Mouse (Mus musculus) limb, embryonic 11.5 days (tissue): ENCODE results near the gene Cyb5rl. TPM values are rescaled to one million over a fixed set of nuclear protein-coding genes. Genes with fewer than 3 reads are reported as not detected.
A peak's percentile ranks its signal among the peaks of the same experiment; 100 is the strongest.

Experiments used
- ATAC-seq: fragments of 200-750 bp; cut with Nextera tagmentation; 2 replicates; pipeline ENCODE4 v1.8.0; 2017; ENCODE audit warnings: low read depth; ENCODE audit not compliant: insufficient number of reproducible peaks, low FRiP score, low TSS enrichment
- DNase-seq: peaks from one replicate; pipeline ENCODE4 v3.0.0-alpha.2; 2015; ENCODE audit warnings: low spot score
- H3K27ac ChIP-seq: fragments of 300-500 bp; sonication (generic); replicated peaks from 2 replicates; pipeline ENCODE4 v1.5.1; 2014; ENCODE audit warnings: low read depth, mild to moderate bottlenecking, low read length
- H3K27me3 ChIP-seq: fragments of 300-500 bp; sonication (generic); 2 replicates; pipeline ENCODE4 v1.6.1; 2014; ENCODE audit warnings: mild to moderate bottlenecking, low read length, mixed read lengths; ENCODE audit not compliant: control insufficient read depth, insufficient read depth
- H3K36me3 ChIP-seq: fragments of 300-500 bp; sonication (generic); 2 replicates; pipeline ENCODE4 v1.6.1; 2014; ENCODE audit warnings: mild to moderate bottlenecking, low read length, moderate library complexity, mixed read lengths; ENCODE audit not compliant: control insufficient read depth, insufficient read depth
- H3K4me1 ChIP-seq: fragments of 300-500 bp; sonication (generic); 2 replicates; pipeline ENCODE4 v1.6.1; 2014; ENCODE audit warnings: low read length, mixed read lengths; ENCODE audit not compliant: control insufficient read depth, insufficient read depth
- H3K4me2 ChIP-seq: fragments of 300-500 bp; sonication (generic); 2 replicates; pipeline ENCODE4 v1.6.1; 2014; ENCODE audit warnings: low read depth, mild to moderate bottlenecking, moderate library complexity; ENCODE audit not compliant: severe bottlenecking
- H3K4me3 ChIP-seq: fragments of 300-500 bp; sonication (generic); 2 replicates; pipeline ENCODE4 v1.5.1; 2014; ENCODE audit warnings: low read depth, low read length
- H3K9ac ChIP-seq: fragments of 300-500 bp; sonication (generic); 2 replicates; pipeline ENCODE4 v1.6.1; 2014; ENCODE audit warnings: mild to moderate bottlenecking, low read length
- H3K9me3 ChIP-seq: fragments of 300-500 bp; sonication (generic); 2 replicates; pipeline ENCODE4 v1.6.1; 2016; ENCODE audit warnings: low read length; ENCODE audit not compliant: control insufficient read depth
- WGBS: fragments of 180-500 bp; shearing (Covaris S2); extraction: QIAGEN DNeasy Blood & Tissue Kit; methylation state at CpG from one replicate; pipeline ENCODE4 v1.1.7; 2014; 5-methylcytosine and 5-hydroxymethylcytosine counted together
- polyA plus RNA-seq: library from polyadenylated mRNA; unstranded; fragments of >200 nt; fragmentation: Nextera tagmentation; extraction: Ambion mirVana; gene quantifications from 2 replicates; pipeline ENCODE4 v1.2.1, GENCODE M21; 2014

Cyb5rl gene
- polyA plus RNA-seq, 1 experiment from 2014 or later: 7.3 TPM

DNA sequence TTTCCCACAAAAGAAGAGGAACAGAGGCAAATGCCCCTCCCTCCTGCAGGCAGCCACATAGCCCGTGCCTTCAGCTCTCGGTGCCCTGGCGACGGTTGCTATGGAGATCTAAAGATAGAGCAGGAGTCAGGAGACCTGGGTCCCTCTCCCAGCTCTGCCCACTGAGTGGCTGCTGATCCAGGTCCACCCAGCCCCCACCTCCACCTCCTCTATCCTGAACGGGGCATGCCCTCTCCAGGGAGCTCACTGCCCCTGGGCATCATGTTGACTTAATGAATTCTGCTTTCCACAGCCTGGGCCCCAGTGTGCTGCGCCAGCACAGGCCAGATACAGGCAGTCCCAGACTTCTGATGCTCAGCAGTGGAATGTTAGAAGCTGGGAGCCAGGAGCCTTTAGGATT is 18.1 kb downstream of the Cyb5rl start:
- DNase-seq (peak; percentile 48), ATAC-seq (peak; percentile 78)
- H3K4me1 ChIP-seq: peaks cover 14% of the 10 kb centered on the region
- H3K4me3 ChIP-seq: no peak overlapping the region
- no peaks in the 10 kb centered on the region for H3K27me3 ChIP-seq
- no peak overlapping the region for H3K27ac ChIP-seq
- peak overlapping the region; percentile 7; the same call in 1 of the 2 replicates for H3K9ac ChIP-seq
- no peaks in the 10 kb centered on the region for H3K36me3 ChIP-seq
- WGBS: 12% methylated on average over 6 of the region's 6 CpGs
- H3K9me3 ChIP-seq: no peaks in the 10 kb centered on the region
- H3K4me2 ChIP-seq: 0 out of 2 replicates have a peak overlapping the region, but pooled peaks have one; percentile 10

DNA sequence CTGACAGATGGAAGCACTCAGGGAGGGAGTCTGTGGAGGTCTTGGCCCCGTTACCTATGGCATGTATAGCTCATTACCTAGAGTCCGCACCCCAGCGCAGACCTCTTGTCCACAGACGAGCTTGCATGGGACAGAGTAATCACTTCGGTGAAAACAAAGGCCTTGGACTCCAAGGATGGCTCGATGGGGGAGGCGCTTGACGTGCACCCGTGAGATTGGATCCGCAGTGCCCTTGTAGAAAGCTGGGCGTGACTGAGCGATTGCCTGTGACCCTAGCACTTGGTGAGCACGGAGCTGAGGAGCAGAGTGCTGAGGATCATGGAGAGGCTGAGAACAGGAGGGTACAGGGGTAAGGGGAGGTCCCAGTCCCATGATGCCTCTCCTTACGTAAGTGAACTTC is 24.9 kb downstream of the Cyb5rl start:
- Histone ChIP-seq H3K4me1 (peaks cover 17% of the 10 kb centered on the region), H3K9ac (no peak overlapping the region), H3K27me3 (no peaks in the 10 kb centered on the region), H3K4me2 (no peak overlapping the region), H3K36me3 (no peaks in the 10 kb centered on the region), H3K9me3 (no peaks in the 10 kb centered on the region), H3K4me3 (no peak overlapping the region), H3K27ac (no peak overlapping the region)
- 74% methylated on average over 14 of the region's 14 CpGs for WGBS
- DNase-seq (no peak), ATAC-seq (no peak)

DNA sequence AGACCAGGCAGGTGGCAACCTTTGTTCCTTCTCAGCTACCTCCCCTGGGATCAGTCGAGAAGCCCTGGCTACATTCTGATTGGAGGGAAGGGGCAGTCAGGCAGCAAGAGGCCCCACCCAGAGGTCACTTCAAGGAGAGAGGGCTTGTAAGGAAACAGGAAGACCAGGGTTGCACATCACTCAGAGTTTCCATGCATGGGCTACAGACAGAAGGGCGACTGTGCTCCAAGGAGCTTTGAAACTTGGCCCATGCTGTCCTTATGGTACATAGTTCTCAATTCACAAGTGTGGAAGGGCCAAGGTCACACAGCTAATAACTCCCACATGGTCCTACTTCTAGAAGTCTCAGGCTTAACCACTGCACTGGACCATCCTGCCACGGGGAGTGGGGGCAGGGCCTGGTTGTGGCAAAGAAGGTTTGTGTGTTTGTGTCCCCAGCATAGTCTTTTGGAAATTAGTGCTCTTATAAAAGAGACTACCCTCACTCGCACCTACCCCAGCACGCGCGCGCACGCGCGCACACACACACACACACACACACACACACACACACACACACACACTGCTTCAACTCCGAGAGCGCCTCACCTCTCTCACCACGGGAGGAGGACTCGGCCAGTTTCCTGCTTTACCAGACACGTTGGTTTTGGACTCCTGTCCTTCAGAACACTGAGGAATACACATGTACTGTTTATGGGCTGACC is 27.8 kb downstream of the Cyb5rl start:
- Histone ChIP-seq H3K4me1 (peaks cover 28% of the 10 kb centered on the region), H3K27me3 (no peaks in the 10 kb centered on the region), H3K4me2 (no peak overlapping the region), H3K36me3 (no peaks in the 10 kb centered on the region), H3K9ac (no peak overlapping the region), H3K9me3 (no peaks in the 10 kb centered on the region), H3K4me3 (no peak overlapping the region), H3K27ac (peak overlapping the region; percentile 2; the same call in 1 of the 2 replicates)
- ATAC-seq: peak; percentile 49; the same call in 1 of the 2 replicates
- peak; percentile 65 for DNase-seq
- 68% methylated on average over 16 of the region's 16 CpGs for WGBS

DNA sequence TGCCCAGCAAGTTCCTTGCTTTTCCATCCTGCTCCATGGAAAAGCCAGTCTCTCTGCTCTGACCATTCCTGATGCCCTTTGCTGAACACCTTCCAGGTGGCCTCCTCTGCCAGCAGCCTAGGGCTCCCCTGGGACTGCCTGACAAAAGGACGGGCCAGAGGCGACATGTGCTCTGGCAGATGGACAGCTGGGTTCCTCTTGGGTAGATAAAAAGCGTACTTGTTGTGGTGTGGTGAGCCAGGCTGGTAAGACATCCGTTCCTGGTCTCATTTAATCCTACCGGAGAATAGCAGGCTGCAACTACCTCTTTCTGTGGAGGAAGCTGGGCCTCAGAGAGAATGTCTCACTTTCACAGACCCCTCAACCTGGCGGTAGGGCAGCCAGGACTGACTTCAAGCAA is 29.3 kb downstream of the Cyb5rl start:
- H3K9me3 ChIP-seq: no peaks in the 10 kb centered on the region
- H3K4me1 ChIP-seq: peaks cover 28% of the 10 kb centered on the region
- no peak overlapping the region for H3K4me3 ChIP-seq
- WGBS: 51% methylated on average over 6 of the region's 6 CpGs
- ATAC-seq (no peak), DNase-seq (no peak)
- no peaks in the 10 kb centered on the region for H3K27me3 ChIP-seq
- no peak overlapping the region for H3K27ac ChIP-seq
- no peak overlapping the region for H3K9ac ChIP-seq
- H3K4me2 ChIP-seq: no peak overlapping the region
- no peaks in the 10 kb centered on the region for H3K36me3 ChIP-seq

DNA sequence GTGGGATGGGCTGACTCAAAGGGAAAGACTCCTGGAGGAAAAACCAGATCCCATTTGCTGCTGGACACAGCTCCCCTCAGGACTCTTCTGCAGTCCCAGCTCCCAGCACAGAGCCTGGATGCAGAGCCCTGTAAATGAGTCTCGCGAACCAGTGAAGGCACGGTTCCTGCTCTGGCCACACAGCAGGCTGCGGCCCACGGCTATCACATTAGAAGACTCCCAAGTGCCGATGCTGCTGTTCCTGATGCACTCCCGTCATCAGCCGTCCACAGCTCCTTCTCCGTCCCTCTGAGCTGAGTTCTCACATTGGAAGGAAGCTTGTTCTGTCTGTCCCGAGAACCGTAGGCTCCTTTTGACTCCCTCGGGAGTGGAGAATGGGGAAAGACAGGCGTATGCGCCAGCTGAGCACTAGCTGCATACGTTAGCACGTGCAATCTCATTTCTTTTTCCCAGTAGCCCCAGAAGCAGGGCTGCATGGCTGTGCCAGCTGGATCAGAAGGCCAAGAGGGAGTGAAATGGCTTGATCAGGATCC is 30.1 kb downstream of the Cyb5rl start, which contains the start of gene Cdcp2:
TSS of gene Cdcp2 (plus strand) at position 51 of the 533 bp plus-strand sequence.
- 58% methylated on average over 16 of the region's 16 CpGs for WGBS
- no peak within 1 kb of the TSS for H3K4me3 ChIP-seq
- no peaks in the 10 kb centered on the region for H3K27me3 ChIP-seq
- DNase-seq: no peak
- H3K36me3 ChIP-seq: no peaks in the 10 kb centered on the region
- no peak within 1 kb of the TSS for H3K27ac ChIP-seq
- H3K4me1 ChIP-seq: peaks cover 28% of the 10 kb centered on the region
- ATAC-seq: no peak
- H3K9me3 ChIP-seq: no peaks in the 10 kb centered on the region
- no peak within 1 kb of the TSS for H3K4me2 ChIP-seq
- no peak within 1 kb of the TSS; the same call in 1 of the 2 replicates for H3K9ac ChIP-seq

DNA sequence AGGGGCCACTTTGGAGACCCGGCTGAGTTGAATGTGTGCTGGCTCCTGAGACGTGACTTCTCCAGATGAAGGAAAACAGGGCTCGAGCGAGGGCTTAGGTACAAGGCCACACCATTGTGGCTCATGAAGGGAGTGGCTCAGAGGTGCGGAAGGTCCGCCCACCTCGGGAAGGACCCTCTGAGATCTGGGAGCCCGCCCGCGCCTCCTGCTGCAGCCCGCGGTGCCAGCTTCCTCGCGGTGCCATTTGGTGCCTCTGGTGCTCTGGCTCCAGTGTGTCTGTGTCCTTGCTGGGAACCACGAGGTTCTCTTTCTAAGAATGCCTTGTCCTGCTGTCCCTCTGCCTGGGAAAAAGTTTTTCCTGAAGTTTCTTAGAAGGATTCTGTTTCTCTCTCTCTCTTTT is 31.1 kb downstream of the Cyb5rl start:
- DNase-seq (no peak), ATAC-seq (no peak)
- H3K9me3 ChIP-seq: no peaks in the 10 kb centered on the region
- H3K36me3 ChIP-seq: no peaks in the 10 kb centered on the region
- 34% methylated on average over 15 of the region's 15 CpGs for WGBS
- H3K9ac ChIP-seq: no peak overlapping the region
- H3K4me1 ChIP-seq: peaks cover 27% of the 10 kb centered on the region
- H3K4me2 ChIP-seq: no peak overlapping the region
- H3K4me3 ChIP-seq: no peak overlapping the region
- no peak overlapping the region for H3K27ac ChIP-seq
- H3K27me3 ChIP-seq: no peaks in the 10 kb centered on the region

DNA sequence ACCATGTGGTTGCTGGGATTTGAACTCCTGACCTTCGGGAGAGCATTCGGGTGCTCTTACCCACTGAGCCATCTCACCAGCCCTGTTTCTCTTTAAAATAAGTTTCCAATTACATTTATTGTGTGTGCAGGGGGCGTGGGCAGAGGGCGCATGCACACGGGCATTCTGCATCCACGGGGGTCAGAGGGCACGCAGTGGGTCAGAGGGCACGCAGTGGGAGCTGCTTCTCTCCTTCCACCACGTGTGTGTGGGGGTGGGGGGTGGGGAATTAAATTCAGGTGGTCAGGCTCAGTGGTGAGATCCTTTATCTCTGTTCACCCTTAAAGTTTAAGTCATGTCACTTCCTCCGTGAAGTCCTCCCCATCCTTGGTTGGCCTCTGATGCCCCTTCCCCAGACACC is 31.6 kb downstream of the Cyb5rl start:
- 53% methylated on average over 10 of the region's 10 CpGs for WGBS
- ATAC-seq (no peak), DNase-seq (no peak)
- peaks cover 26% of the 10 kb centered on the region for H3K4me1 ChIP-seq
- H3K9me3 ChIP-seq: no peaks in the 10 kb centered on the region
- no peak overlapping the region for H3K9ac ChIP-seq
- H3K4me2 ChIP-seq: no peak overlapping the region
- no peaks in the 10 kb centered on the region for H3K36me3 ChIP-seq
- H3K27ac ChIP-seq: no peak overlapping the region
- H3K4me3 ChIP-seq: no peak overlapping the region
- no peaks in the 10 kb centered on the region for H3K27me3 ChIP-seq

DNA sequence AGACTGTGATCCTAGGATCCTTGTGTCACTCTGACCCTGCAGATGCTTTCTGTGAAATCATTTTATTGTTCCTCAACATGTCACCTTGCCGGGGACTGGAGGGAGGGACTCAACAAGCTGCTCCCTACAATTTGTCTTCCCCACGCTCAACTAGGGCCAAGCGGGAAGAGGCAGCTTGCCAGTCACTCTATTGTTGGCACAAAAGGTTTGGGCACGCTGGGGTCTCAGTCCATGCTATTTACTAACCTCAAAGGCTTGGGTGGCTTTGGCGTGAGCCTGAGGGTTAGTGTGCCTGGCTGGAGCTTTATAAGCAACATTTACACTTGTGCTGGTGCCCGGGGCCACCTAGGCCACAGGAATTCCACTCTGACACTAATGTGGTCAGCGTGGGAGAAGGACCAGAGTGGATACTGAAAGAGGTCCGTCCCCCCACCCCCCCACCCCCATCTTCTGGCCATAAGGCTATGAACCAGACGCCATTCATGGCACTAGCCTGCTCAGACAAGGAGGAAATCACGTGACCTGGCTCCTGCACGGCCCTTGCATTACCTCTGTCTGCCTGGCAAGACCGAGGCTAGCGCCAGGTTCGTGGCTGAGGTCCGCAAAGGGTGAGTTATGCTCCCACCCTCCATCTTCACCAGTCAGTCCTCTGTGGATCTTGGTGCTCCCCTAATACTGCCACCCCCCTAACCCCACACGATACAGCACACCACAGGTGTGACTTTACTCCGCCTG is 32.2 kb downstream of the Cyb5rl start:
- no peak overlapping the region for H3K9ac ChIP-seq
- DNase-seq: no peak
- no peak for ATAC-seq
- no peaks in the 10 kb centered on the region for H3K36me3 ChIP-seq
- WGBS: 68% methylated on average over 17 of the region's 17 CpGs
- no peak overlapping the region for H3K4me3 ChIP-seq
- H3K9me3 ChIP-seq: no peaks in the 10 kb centered on the region
- H3K4me2 ChIP-seq: no peak overlapping the region
- H3K27ac ChIP-seq: no peak overlapping the region
- H3K27me3 ChIP-seq: no peaks in the 10 kb centered on the region
- peaks cover 26% of the 10 kb centered on the region for H3K4me1 ChIP-seq
